Mouse (Mus musculus) layer of hippocampus, adult 18-20 months (tissue): Measurements from ENCODE around the gene Trpc5os. TPM values are rescaled to one million over a fixed set of nuclear protein-coding genes. Genes with fewer than 3 reads are reported as not detected.

ENCODE experiments used
- DNase-seq, 2 experiments: peaks; one replicate each; pipeline ENCODE4 v3.0.0; 2022; ENCODE audit warnings: low spot score in 2 of 2
- long read RNA-seq: library from polyadenylated mRNA; stranded (forward); transcript quantifications from one replicate; pipeline ENCODE4 v2.0.0, GENCODE M21; 2021
- total RNA-seq, 2 experiments: library from RNA; stranded (reverse); gene quantifications; 2 replicates each; pipeline ENCODE4 v1.2.3; 2021

Trpc5os gene
- total RNA-seq: not detected
- long read RNA-seq: 0 reads

DNA sequence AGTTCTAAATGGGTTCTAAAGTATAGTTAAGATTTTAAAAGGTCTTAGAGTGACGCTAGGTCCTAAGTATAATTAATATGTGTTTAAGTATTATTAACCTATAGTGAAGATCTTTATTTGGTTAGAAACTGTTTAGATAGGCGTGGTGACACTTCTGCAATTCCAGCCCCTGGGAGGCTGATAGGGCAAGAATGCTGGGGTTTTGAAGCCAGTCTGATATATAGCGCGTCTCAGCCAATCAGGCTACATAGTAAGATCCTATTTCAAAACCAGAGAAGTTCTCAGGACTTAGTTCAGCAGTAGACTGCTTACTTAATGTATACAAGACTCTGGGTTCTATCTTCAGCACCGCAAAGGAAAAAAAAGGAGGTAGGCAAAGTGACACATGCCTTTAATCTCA lies at the start of gene Trpc5os:
Gene Trpc5os (plus strand): TSS at position 301 of the 400 bp plus-strand sequence.
- no peak for DNase-seq

DNA sequence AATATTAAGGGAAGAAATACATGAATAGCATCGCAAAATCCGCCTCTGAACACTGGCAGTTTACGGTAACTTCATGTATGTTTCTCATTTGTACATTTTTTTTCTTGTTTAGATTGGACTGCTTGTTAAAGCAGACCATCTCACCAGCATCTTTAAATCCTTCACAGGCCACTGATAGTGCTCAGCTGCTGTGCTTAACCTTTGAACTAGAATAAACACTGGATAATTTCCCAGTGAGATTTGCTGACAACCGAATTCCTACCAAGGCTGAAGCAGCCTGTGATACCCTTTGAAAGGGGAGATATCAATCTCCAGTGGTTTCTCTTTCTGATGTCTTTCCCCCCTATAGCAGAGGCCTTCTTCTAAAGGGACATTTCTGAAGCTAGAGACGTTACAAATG lies 48.3 kb upstream of the Trpc5os start:
- DNase-seq: no peak

DNA sequence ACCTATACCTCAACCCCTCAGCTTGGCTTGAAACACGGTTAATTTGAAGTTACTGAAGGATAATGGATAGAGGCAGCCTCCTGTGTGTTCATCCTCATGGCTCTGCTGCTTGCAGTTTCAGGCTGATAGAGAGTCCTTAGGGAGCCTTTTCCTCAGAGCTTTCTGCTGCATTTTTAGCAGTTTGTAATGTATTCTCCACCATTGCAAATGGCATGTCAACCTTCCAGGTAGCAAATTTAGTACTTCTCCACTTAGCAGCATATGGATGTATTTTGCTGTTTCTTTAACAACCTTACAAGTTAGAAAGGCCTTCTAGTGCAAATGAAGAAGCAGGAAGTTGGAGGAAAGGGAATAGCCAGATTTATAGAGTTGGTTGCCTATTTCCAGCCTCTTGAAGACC lies 36.1 kb upstream of the Trpc5os start:
- DNase-seq: no peak

DNA sequence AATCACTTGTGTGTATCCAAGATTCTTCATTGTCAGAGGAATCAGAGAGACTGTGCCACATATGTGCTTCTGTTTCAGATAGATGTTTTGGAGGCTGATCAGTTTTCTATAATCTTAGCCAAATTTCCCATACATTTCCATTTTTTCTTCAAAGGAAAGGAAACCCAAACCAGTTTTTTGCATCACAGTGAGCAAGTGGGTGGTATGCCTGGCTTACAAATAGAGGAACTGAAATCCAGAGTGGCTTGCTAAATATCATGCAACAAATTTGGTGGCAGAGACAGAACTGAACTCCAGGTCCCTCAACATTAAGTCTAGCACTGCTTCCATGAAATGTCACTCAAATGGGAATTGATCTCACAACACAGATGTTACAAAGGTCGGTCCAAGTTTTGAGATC lies 35.3 kb upstream of the Trpc5os start:
- DNase-seq: peak in 1 of 2 experiments; percentile 3

DNA sequence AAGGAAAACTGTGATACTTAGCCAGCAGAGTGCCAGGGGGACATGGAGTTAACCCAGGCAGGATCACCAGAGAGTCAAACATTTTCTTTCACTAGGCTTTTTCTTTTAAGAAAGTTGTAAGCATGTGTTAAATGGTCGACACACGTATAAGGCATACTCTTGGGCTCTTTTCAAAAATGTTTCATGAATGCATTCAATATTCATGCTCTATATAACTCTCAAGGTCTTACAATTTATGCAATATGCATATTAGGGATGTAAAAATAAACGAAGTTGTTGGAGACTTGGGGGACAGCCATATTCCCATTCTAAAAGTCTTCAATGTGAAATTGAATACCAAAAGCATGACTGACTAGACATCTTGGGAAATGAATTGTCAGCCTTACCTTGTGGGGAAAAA lies 32.5 kb upstream of the Trpc5os start:
- DNase-seq: no peak

DNA sequence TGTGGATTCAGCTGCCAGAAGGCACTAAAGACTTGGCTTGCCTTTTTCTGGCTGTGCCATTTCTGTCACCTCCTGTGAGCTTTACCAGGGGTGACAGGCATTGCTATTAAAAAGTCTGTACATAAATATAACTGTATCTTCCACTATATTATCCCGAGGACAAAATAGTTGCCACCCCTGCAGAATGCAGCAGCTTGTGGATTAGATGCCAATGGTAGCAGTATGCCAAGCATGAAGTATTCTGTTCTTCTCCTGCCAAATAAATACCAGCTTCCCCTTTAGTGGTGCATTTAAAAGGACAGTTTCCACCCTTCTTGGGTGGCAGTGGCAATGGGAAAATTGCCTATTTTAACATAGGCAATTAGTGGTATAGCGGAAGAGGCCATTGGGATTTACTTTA lies 8.0 kb downstream of the Trpc5os start:
- DNase-seq: peak in 1 of 2 experiments; percentile 37

DNA sequence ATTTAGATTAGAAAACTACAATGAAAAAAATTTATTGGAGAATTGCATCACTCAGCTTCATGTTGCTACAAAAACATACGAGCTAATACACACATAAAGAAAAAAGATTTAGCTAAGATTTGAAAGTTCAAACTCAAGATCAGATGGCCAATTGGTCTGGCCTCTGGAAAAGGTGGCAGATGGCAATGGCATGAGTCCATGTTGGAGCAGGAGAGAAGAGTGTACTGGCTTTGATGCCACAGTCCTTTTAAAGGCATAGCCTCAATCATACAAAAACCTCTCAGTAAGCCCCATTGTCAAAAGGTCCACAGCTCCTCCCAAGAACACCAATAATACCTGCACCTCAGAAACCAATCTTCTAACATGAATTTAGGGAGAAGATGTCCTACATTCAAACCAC lies 35.0 kb downstream of the Trpc5os start:
- DNase-seq: no peak

DNA sequence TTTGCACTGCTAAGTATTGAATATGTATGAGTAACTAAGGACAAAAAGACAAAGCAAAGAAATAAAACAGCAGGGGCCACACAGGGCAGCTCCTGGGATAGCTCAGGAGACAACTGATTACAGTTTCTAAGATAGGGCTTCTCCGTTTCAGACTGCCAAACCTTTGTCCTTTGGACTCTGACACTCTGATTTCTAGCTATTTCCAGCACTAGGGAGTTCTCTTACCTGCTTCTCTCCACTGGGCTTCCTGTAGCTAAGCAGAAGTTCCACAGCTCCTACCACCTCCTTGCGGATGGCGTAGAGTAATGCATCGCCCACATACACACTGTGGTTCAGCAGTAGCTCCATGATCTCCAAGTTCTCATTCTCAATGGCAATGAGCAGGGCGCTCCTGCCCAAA lies 66.9 kb downstream of the Trpc5os start:
- no peak for DNase-seq

DNA sequence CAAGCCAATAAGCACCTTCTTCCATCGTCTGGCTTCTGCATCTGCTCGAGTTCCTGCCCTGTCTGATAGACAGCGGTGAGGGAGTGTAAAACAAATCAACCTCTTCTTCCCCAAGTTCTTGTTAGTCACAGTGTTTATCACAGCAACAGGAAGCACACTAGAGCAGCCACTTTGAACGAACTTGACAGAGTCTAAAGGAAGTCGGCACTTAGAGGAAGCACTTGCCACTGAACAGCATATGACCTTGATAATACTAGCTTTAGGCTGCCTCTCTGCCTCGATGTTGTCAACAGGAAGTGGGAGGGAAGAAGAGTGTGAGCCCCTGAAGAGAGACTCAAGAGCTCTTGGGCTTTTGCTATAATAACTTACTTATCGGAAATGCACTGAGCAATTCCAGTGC lies 69.7 kb downstream of the Trpc5os start:
- no peak for DNase-seq

Other genes starting within 250 kb of the Trpc5os start
- gene Alg13, start 138.8 kb upstream of the Trpc5os start, total RNA-seq: 1 to 10 TPM; 8.4 to 8.8 TPM
- gene Trpc5, start 231.6 kb downstream of the Trpc5os start, total RNA-seq: 10 to 100 TPM; 29.4 to 29.6 TPM
- 1 to 10 TPM; 3.1 to 3.7 TPM for gene Rtl4, start 232.3 kb downstream of the Trpc5os start, total RNA-seq